Mouse (Mus musculus) heart, adult 2 months (tissue): Measurements from ENCODE around the gene Dgat2.

Experiments
- CTCF ChIP-seq: fragments of 200-600 bp; IDR thresholded peaks from 2 replicates; pipeline ENCODE4 v1.8.1; 2022; ENCODE audit warnings: antibody characterized with exemption, mild to moderate bottlenecking, moderate library complexity
- EP300 ChIP-seq: fragments of 200-500 bp; IDR thresholded peaks from 2 replicates; pipeline ENCODE4 v1.6.1; 2011; ENCODE audit warnings: low read depth, low read length, control low read depth; ENCODE audit not compliant: insufficient read depth
- POLR2A ChIP-seq: fragments of 200-500 bp; IDR thresholded peaks from 2 replicates; pipeline ENCODE4 v1.6.1; 2011; ENCODE audit warnings: mild to moderate bottlenecking, low read depth, low read length, control low read depth; ENCODE audit not compliant: insufficient read depth

DNA sequence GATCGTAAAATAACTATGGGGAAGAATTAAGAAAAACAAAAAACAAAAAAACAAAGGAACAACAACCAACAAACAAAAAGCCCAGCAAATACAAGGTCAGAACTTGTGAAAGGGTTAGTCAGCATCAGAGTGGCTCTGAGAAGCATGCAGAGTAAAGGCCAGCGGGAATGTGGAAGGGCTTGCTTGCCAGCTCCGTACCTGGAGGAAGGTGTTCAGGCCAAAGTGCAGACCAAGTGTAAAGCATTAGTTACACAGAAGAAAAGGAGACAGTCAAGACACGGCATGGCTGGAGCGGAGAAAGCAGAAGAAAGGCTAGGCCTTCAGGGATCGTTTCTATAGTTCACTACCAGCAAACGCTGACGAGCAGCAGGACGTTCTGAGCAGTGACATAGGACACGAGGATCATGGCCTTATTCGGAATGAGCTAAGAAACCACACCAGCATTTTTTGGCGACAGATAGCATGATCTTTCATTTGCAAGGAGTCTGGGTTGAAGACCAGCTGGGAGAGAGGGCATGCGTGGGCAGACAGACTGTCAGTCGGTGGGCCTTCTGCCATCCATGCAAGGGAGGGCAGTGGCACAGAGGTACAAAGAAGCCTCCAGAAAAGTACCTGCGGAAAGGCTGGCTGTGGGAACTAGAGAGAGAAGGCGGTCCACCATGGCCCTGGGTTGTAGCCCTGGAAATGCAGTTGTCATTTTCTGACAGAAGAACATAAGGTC, 68.4 kb downstream of the Dgat2 start:
- TF ChIP-seq EP300 (no peak), POLR2A (no peak), CTCF (no peak)
